Mouse (Mus musculus): ENCODE measurements around the gene Tnfsfm13. TPM values are rescaled to one million over a fixed set of nuclear protein-coding genes. Genes with fewer than 3 reads are reported as not detected.
A peak's percentile ranks its signal among the peaks of the same experiment; 100 is the strongest.
"Not testable (repeated sequence)": the region's sequence is repeated elsewhere in the genome, so short reads cannot be mapped to it uniquely, and the experiment has no call there.

Tnfsfm13 gene
- polyA plus RNA-seq, 1 experiment = 11.0 TPM

DNA sequence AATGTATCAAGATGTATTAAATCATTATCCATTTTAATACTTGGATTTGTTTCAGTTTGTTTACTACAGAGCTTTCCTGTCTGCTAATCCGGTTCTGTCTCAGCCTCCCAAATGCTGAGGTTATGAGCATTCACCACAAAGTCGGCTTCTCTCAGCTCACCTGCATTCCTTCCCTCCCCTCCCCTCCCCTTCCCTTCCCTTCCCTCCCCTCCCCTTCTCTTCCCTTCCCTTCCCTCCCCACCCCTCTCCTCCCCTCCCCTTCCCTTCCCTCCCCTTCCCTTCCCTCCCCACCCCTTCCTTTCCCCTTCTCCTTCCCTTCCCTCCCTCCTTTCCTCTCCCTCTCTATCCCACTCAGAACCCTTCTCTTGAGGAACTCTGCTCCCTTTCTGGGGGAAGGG lies 8.7 kb upstream of the Tnfsfm13 start:
- Histone ChIP-seq H3K27ac (ENCODE audit: insufficient read depth, low read depth, low read length) (no peak overlapping the region), H3K27me3 (replicated peaks; ENCODE audit: control insufficient read depth, insufficient read depth, low read length) (no peaks in the 10 kb centered on the region), H3K4me1 (ENCODE audit: control insufficient read depth, insufficient read depth, low read length) (peaks cover 14% of the 10 kb centered on the region; the same call in 1 of the 2 replicates), H3K4me3 (ENCODE audit: insufficient read depth, low read depth, low read length) (no peak overlapping the region), H3K36me3 (ENCODE audit: control insufficient read depth, insufficient read depth, low read length) (no peaks in the 10 kb centered on the region)
- no peak for DNase-seq
- 14% methylated on average over 2 of the region's 2 CpGs for WGBS
- TF ChIP-seq POLR2A (IDR thresholded peaks at IDR 0.05; ENCODE audit: low read depth, low read length) (no peak), CTCF (conservative IDR thresholded peaks at IDR 0.05; ENCODE audit: insufficient read depth, insufficient read length, low read depth, low read length) (no peak)

DNA sequence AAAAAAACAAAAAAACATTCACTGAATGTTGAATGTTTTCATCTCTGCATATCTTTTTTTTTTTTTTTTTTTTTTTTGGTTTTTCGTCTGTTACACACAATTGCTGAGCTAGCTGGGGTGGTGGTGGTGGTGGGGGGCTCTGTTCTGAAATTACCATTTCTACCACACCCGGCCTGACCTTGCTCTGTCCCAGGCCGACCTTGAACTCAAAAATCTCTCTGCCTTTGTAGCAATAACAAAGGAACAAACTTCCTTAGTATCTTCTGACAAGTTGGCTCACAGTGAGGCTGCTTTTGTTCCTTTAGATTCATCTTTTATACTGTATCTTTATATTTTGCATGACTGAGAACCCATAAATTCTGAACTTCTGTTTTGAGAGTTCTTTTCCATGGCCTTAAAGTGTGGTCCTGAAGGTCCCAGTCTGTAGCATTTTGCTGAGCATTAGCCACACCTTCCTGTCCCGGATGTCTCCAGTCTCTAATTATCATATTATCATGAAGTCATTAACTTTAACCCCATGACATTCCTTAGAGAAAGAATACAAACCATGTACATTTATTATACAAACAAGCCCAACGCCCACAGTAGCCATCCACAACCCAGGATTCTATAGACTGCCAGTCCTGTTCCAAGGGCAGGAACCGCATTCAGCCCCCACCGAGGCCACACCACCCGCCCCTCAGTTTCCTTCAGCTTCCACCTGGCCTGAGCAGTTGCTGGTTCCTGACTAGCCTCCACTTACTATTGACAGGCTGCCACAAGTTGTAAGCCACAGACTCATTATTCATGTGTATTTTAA lies 8.1 kb upstream of the Tnfsfm13 start:
- WGBS = 62% methylated on average over 8 of the region's 8 CpGs

GRCm38 (mm10) chr11:69703381-69703780 lies 7.5 kb upstream of the Tnfsfm13 start:
- H3K4me3 ChIP-seq (ENCODE audit: insufficient read depth, low read depth, low read length); H3K27ac ChIP-seq (ENCODE audit: insufficient read depth, low read depth, low read length); H3K36me3 ChIP-seq (ENCODE audit: control insufficient read depth, insufficient read depth, low read length); DNase-seq; H3K27me3 ChIP-seq (replicated peaks; ENCODE audit: control insufficient read depth, insufficient read depth, low read length): not testable (repeated sequence)
- WGBS = 64% methylated on average over 3 of the region's 3 CpGs
- peaks cover 18% of the 10 kb centered on the region; the same call in 1 of the 2 replicates for H3K4me1 ChIP-seq (ENCODE audit: control insufficient read depth, insufficient read depth, low read length)

More for the DNA sequence above, 8.1 kb upstream of the Tnfsfm13 start:
- Histone ChIP-seq H3K4me3 (ENCODE audit: insufficient read depth, low read depth, low read length) (no peak overlapping the region), H3K36me3 (ENCODE audit: control insufficient read depth, insufficient read depth, low read length) (no peaks in the 10 kb centered on the region), H3K27ac (ENCODE audit: insufficient read depth, low read depth, low read length) (no peak overlapping the region), H3K27me3 (replicated peaks; ENCODE audit: control insufficient read depth, insufficient read depth, low read length) (no peaks in the 10 kb centered on the region), H3K4me1 (ENCODE audit: control insufficient read depth, insufficient read depth, low read length) (peaks cover 14% of the 10 kb centered on the region; the same call in 1 of the 2 replicates)
- DNase-seq = no peak
- TF ChIP-seq POLR2A (IDR thresholded peaks at IDR 0.05; ENCODE audit: low read depth, low read length) (no peak), CTCF (conservative IDR thresholded peaks at IDR 0.05; ENCODE audit: insufficient read depth, insufficient read length, low read depth, low read length) (no peak)

GRCm38 (mm10) chr11:69702886-69703285 lies 7.0 kb upstream of the Tnfsfm13 start:
- 98% methylated on average over 10 of the region's 10 CpGs for WGBS

GRCm38 (mm10) chr11:69699595-69699994 lies 3.7 kb upstream of the Tnfsfm13 start:
- H3K36me3 ChIP-seq (ENCODE audit: control insufficient read depth, insufficient read depth, low read length) = no peaks in the 10 kb centered on the region
- 56% methylated on average over 1 of the region's 1 CpGs for WGBS
- no peak overlapping the region for H3K27ac ChIP-seq (ENCODE audit: insufficient read depth, low read depth, low read length)
- no peak for DNase-seq
- no peak overlapping the region for H3K4me3 ChIP-seq (ENCODE audit: insufficient read depth, low read depth, low read length)
- TF ChIP-seq CTCF (conservative IDR thresholded peaks at IDR 0.05; ENCODE audit: insufficient read depth, insufficient read length, low read depth, low read length) (no peak), POLR2A (IDR thresholded peaks at IDR 0.05; ENCODE audit: low read depth, low read length) (no peak)
- peaks cover 10% of the 10 kb centered on the region for H3K4me1 ChIP-seq (ENCODE audit: control insufficient read depth, insufficient read depth, low read length)
- no peaks in the 10 kb centered on the region for H3K27me3 ChIP-seq (replicated peaks; ENCODE audit: control insufficient read depth, insufficient read depth, low read length)

More at GRCm38 (mm10) chr11:69702886-69703285, 7.0 kb upstream of the Tnfsfm13 start:
- DNase-seq; H3K36me3 ChIP-seq (ENCODE audit: control insufficient read depth, insufficient read depth, low read length); H3K4me3 ChIP-seq (ENCODE audit: insufficient read depth, low read depth, low read length); H3K27me3 ChIP-seq (replicated peaks; ENCODE audit: control insufficient read depth, insufficient read depth, low read length); H3K27ac ChIP-seq (ENCODE audit: insufficient read depth, low read depth, low read length): not testable (repeated sequence)
- peaks cover 18% of the 10 kb centered on the region; the same call in 1 of the 2 replicates for H3K4me1 ChIP-seq (ENCODE audit: control insufficient read depth, insufficient read depth, low read length)

GRCm38 (mm10) chr11:69698574-69698973 lies 2.7 kb upstream of the Tnfsfm13 start:
- WGBS = 66% methylated on average over 5 of the region's 5 CpGs
- no peak for DNase-seq
- Histone ChIP-seq H3K27ac (ENCODE audit: insufficient read depth, low read depth, low read length) (no peak overlapping the region), H3K36me3 (ENCODE audit: control insufficient read depth, insufficient read depth, low read length) (no peaks in the 10 kb centered on the region), H3K4me3 (ENCODE audit: insufficient read depth, low read depth, low read length) (no peak overlapping the region), H3K4me1 (ENCODE audit: control insufficient read depth, insufficient read depth, low read length) (peaks cover 14% of the 10 kb centered on the region), H3K27me3 (replicated peaks; ENCODE audit: control insufficient read depth, insufficient read depth, low read length) (no peaks in the 10 kb centered on the region)
- TF ChIP-seq POLR2A (IDR thresholded peaks at IDR 0.05; ENCODE audit: low read depth, low read length) (no peak), CTCF (conservative IDR thresholded peaks at IDR 0.05; ENCODE audit: insufficient read depth, insufficient read length, low read depth, low read length) (0 out of 2 replicates have a peak, but pooled peaks have one; percentile 14)

DNA sequence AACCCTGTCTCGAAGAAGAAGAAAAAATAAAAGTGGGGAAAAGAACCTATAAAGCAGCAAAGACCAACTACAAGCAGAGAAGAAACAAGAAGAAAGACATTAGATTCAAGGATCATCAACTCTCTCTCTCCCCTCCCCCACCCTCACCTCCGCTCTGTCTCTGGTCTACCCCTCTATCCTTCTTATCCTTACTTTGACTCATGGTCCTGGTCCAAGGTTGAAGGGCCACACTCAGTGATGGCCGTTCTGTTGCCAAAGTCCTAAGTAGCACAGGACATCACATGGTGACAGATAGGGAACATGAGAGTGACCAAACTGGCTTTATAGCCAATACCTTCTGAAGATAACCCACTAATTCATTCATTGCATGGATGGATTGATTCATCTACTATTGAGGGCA lies 1.5 kb upstream of the Tnfsfm13 start:
- DNase-seq = no peak
- Histone ChIP-seq H3K27me3 (replicated peaks; ENCODE audit: control insufficient read depth, insufficient read depth, low read length) (no peaks in the 10 kb centered on the region), H3K4me3 (ENCODE audit: insufficient read depth, low read depth, low read length) (no peak overlapping the region), H3K4me1 (ENCODE audit: control insufficient read depth, insufficient read depth, low read length) (peaks cover 22% of the 10 kb centered on the region), H3K27ac (ENCODE audit: insufficient read depth, low read depth, low read length) (no peak overlapping the region), H3K36me3 (ENCODE audit: control insufficient read depth, insufficient read depth, low read length) (no peaks in the 10 kb centered on the region)
- 85% methylated on average over 3 of the region's 3 CpGs for WGBS
- TF ChIP-seq POLR2A (IDR thresholded peaks at IDR 0.05; ENCODE audit: low read depth, low read length) (no peak), CTCF (conservative IDR thresholded peaks at IDR 0.05; ENCODE audit: insufficient read depth, insufficient read length, low read depth, low read length) (no peak)

Data from kidney, adult 2 months (tissue).